Mouse (Mus musculus): Measurements from ENCODE around the gene Serpina10.
"Not testable (repeated sequence)": the region's sequence is repeated elsewhere in the genome, so short reads cannot be mapped to it uniquely, and the experiment has no call there.

Gene Serpina10

DNA sequence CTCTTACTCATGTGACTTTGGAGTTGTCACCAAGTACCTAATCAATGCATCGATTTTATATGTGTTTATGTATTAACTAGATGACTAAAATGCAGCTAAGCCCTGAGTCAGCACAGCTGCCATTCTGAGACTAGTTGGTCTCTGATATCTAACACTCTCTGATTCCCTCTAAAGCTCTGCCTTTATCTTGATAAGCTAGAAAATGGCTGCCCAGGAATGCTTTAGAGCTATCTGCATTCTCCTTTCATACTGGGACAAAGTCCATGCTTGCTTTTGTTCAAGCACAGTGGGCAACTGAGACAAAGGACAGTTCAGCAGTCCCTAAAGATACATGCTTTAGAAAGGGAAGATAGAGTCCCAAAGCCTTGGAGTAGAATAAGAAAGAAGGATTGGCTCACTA lies 16.1 kb downstream of the Serpina10 start:
- no peak for DNase-seq (ENCODE audit: low read depth)

GRCm38 (mm10) chr12:103601839-103602238 lies 29.4 kb downstream of the Serpina10 start:
- DNase-seq (ENCODE audit: low read depth), result no peak

DNA sequence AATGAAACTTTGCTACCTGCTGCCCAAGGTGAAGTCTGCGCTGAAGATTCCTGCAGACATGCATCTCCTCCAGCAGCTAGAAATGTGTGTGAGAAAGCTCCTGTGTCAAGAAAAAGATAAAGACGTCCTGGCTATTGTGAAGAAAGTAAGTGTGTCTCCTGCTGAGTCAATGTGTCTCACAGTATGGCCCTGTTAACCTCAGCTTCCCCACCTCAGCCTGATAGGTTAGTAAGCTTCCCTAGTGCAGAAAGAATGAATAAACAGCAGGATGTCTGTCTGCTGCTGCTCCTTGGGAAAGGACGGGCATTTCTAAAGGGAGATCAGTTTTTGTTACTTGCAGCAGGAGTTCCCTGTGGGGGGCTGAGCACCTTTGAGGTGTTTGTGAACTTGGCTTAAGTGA lies 30.9 kb downstream of the Serpina10 start:
- no peak for DNase-seq (ENCODE audit: low read depth)

DNA sequence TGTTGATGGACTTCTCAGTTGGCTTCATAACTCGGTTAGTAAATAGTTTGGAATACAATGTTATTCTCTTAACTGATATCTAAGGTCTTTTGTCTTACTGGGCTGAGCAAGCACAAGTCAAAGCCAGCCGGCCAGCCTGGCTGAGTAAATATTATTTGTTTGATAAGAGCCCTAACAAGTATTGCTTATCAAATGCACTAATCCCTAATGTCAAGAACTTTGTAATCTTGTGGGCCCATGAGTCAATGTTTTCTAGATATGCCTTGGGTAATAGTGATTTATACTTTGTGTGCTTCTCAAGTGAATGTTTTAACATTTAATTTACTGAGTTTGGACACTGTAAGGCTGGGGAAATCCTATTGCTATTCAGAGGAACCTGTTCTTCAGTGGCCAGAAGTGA lies 32.8 kb downstream of the Serpina10 start:
- DNase-seq (ENCODE audit: low read depth), result no peak

GRCm38 (mm10) chr12:103583771-103584170 lies 47.5 kb downstream of the Serpina10 start:
- DNase-seq (ENCODE audit: low read depth), result no peak

- not testable (repeated sequence) for DNase-seq (ENCODE audit: low read depth)
These were observed 53.1 kb downstream of the Serpina10 start for GRCm38 (mm10) chr12:103578148-103578547.

GRCm38 (mm10) chr12:103569690-103570089 lies 61.6 kb downstream of the Serpina10 start:
- DNase-seq (ENCODE audit: low read depth), result no peak

GRCm38 (mm10) chr12:103567129-103567528 lies 64.1 kb downstream of the Serpina10 start:
- no peak for DNase-seq (ENCODE audit: low read depth)

GRCm38 (mm10) chr12:103565151-103565550 lies 66.1 kb downstream of the Serpina10 start:
- no peak for DNase-seq (ENCODE audit: low read depth)
